ENCODE assay signal across 17 mouse cellular contexts in genomic region chr7:130819624-130820023, GRCm38 (mm10). TPM values are rescaled to one million over a fixed set of nuclear protein-coding genes. Genes with fewer than 3 reads are reported as not detected.
DNase-seq lines count a peak whose midpoint lies in the region; TF ChIP-seq lines count a peak whose summit lies in the region.
"Had no signal": no experiment of that assay in that cellular context is flagged by ENCODE, and none has a peak within 500 bp of the region (broad histone marks: within the 10 kb centered on the region; RNA-seq: fewer than 3 reads in every experiment).

No protein-coding gene starts in this region.

- H3K27ac ChIP-seq in olfactory bulb, adult 2 months (ENCODE audit: insufficient read depth, low read depth, low read length): peak overlapping the region; percentile 67
- H3K27ac ChIP-seq: embryonic facial prominence, embryonic 10.5 days; heart, adult 2 months; neural tube, embryonic 15.5 days had no signal

- no peak for TF ChIP-seq POLR2A in olfactory bulb, adult 2 months (IDR thresholded peaks at IDR 0.05; ENCODE audit: insufficient read depth, low read depth, low read length)

- H3K4me1 ChIP-seq in olfactory bulb, adult 2 months (ENCODE audit: control insufficient read depth, insufficient read depth, low read length): peaks cover 12% of the 10 kb centered on the region
- H3K4me1 ChIP-seq: embryonic facial prominence, embryonic 10.5 days; neural tube, embryonic 15.5 days had no signal

- 23% methylated on average over 10 of the region's 10 CpGs for whole genome bisulfite sequencing in olfactory bulb, adult 2 months

- no peak for TF ChIP-seq CTCF in olfactory bulb, adult 2 months (IDR thresholded peaks at IDR 0.05; ENCODE audit: insufficient read depth, low read depth, low read length)

- DNase-seq in adrenal gland, postnatal 14 days: peak; percentile 24
- DNase-seq in adrenal gland, postnatal 4 days (ENCODE audit: low spot score in 2 of 2): no peak
- DNase-seq in layer of hippocampus, adult 9-11 months: peak; percentile 88
- DNase-seq in layer of hippocampus, postnatal 14 days (ENCODE audit: low spot score in 2 of 2): no peak
- peak; percentile 58 for DNase-seq in NIH3T3 (ENCODE audit: low read depth)
- DNase-seq in ovary, adult 18-20 months (ENCODE audit: low spot score): no peak
- DNase-seq in gastrocnemius, postnatal 4 days (ENCODE audit: low spot score in 2 of 2): no peak
- DNase-seq: cerebellum, postnatal 10 days; heart, adult 2 months; heart, postnatal 36 days; liver; lung, adult 2 months had no signal

- no peak overlapping the region for H3K4me3 ChIP-seq in olfactory bulb, adult 2 months (ENCODE audit: insufficient read depth, low read depth, low read length)
- H3K4me3 ChIP-seq: embryonic facial prominence, embryonic 10.5 days; heart, adult 2 months; megakaryocyte, embryonic 14.5 days; neural tube, embryonic 15.5 days had no signal

RNA-seq across cellular contexts. Expression of gene Btbd16, which starts 45.8 kb away (rescaled TPM):
- not detected in 2 replicates for total RNA-seq in adrenal gland, postnatal 14 days (2021)
- under 1 TPM; 0.11 to 0.36 TPM for total RNA-seq in adrenal gland, postnatal 4 days (2021)
- total RNA-seq in layer of hippocampus, postnatal 14 days (2021): under 1 TPM; 0.37 to 0.60 TPM
- polyA plus RNA-seq in olfactory bulb, adult 2 months (2012; ENCODE audit: insufficient read depth, insufficient read length, low replicate concordance, missing spikeins): not detected in 2 replicates
- total RNA-seq in gastrocnemius, postnatal 4 days (2021): under 1 TPM in 1 of 2 experiments, not detected in 1; 0.10 TPM
- total RNA-seq: heart, adult 2 months; heart, postnatal 36 days had no signal
- polyA plus RNA-seq: kidney, embryonic 16.5 days; lung, adult 2 months; neural tube, embryonic 15.5 days had no signal

RNA-seq across cellular contexts. Expression of gene Plekha1, which starts 45.9 kb away (rescaled TPM):
- total RNA-seq in adrenal gland, postnatal 14 days (2021): 25.6 and 31.6 TPM in 2 replicates
- total RNA-seq in adrenal gland, postnatal 4 days (2021): 10 to 100 TPM; 39.2 to 41.8 TPM
- total RNA-seq in layer of hippocampus, postnatal 14 days (2021): 100 to 1,000 TPM; 103 to 121 TPM
- 219 TPM in 1 of 2 replicates, not detected in the other for polyA plus RNA-seq in olfactory bulb, adult 2 months (2012; ENCODE audit: insufficient read depth, insufficient read length, low replicate concordance, missing spikeins)
- 10 to 100 TPM; 31.4 to 37.8 TPM for total RNA-seq in gastrocnemius, postnatal 4 days (2021)

Comparison
In these comparisons a context has a peak if more than half of its experiments do, and no peak if none do; other contexts are left out.
1. DNase-seq: peak in adrenal gland, postnatal 14 days (single experiment), layer of hippocampus, adult 9-11 months (single experiment) and NIH3T3 (single experiment); none in adrenal gland, postnatal 4 days (0 of 2), layer of hippocampus, postnatal 14 days (0 of 2), ovary, adult 18-20 months (single experiment) and gastrocnemius, postnatal 4 days (0 of 2).